Mouse (Mus musculus) bone marrow, adult 2 months (tissue): ENCODE measurements around the gene Vsnl1. TPM values are rescaled to one million over a fixed set of nuclear protein-coding genes. Genes with fewer than 3 reads are reported as not detected.

Experiments
- H3K27ac ChIP-seq: fragments of 200-500 bp; 2 replicates; pipeline ENCODE4 v1.5.1; 2012; ENCODE audit warnings: low read depth, mild to moderate bottlenecking, control low read depth, inconsistent platforms, low read length; ENCODE audit not compliant: control insufficient read depth, poor library complexity, insufficient read depth
- H3K4me1 ChIP-seq: fragments of 200-500 bp; 2 replicates; pipeline ENCODE4 v1.6.1; 2011; ENCODE audit warnings: low read length; ENCODE audit not compliant: control insufficient read depth, insufficient read depth
- H3K4me3 ChIP-seq: fragments of 200-500 bp; replicated peaks from 2 replicates; pipeline ENCODE3; 2011; ENCODE audit warnings: mild to moderate bottlenecking, low read depth, low read length, control low read depth; ENCODE audit not compliant: control insufficient read depth
- CTCF ChIP-seq: fragments of 200-500 bp; IDR thresholded peaks from 2 replicates; pipeline ENCODE4 v1.5.1; 2011; ENCODE audit warnings: low read length, control low read depth; ENCODE audit not compliant: control insufficient read depth, insufficient read depth
- POLR2A ChIP-seq: fragments of 200-500 bp; IDR thresholded peaks from 2 replicates; pipeline ENCODE4 v1.6.1; 2011; ENCODE audit warnings: low read depth, mild to moderate bottlenecking, control low read depth, low read length, borderline replicate concordance; ENCODE audit not compliant: control insufficient read depth
- WGBS: fragments of 180-500 bp; shearing (Covaris S2); methylation state at CpG from one replicate; pipeline ENCODE4 v1.1.7; 2018; 5-methylcytosine and 5-hydroxymethylcytosine counted together
- polyA plus RNA-seq: library from polyadenylated mRNA; stranded (reverse); fragments of >200 nt; gene quantifications from 2 replicates; pipeline ENCODE4 v1.2.4, GENCODE M21; 2011; ENCODE audit warnings: low replicate concordance; ENCODE audit not compliant: missing spikeins, insufficient read depth, insufficient read length

Vsnl1 gene
- polyA plus RNA-seq, 1 experiment: 2.7 TPM

DNA sequence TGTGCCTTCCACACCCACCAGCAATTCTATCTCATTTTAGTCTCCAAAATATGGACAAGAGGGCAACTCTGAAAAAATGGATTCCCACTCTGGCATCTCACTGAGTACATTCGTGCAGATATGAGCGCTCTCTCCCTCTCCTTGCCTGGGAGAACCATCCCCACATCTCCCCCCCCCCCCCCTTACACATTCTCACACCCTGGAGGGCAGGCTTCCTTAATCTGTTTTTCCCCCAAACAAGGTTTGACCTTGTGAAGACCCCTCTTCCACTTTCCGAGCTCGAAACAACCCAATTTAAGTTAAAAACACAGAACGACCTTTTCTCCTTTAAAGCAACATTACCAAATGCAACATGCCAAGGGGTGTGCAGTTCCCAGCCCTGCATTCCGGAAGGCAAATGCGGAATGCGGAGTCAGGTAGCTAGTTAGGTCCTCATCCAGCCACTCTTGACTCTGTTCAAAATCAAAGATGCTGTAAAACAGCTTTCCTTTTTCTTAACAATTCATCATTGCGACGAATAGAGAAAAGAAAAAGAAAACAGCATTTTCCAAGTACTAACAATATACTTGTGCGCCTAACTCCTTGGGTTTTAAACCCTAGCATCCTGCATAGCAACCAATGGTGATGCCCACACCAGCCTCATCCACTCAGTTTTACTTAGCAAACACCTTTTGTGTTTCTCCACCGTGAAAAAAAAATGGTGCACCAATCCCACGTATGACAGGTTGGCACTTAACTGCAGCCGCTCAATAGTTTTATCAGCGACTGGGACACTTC lies 979 bp downstream of the Vsnl1 start:
- H3K4me1 ChIP-seq: no peaks in the 10 kb centered on the region
- WGBS: 14% methylated on average over 15 of the region's 15 CpGs
- no peak for TF ChIP-seq POLR2A
- TF ChIP-seq CTCF: no peak
- no peak overlapping the region for H3K27ac ChIP-seq
- H3K4me3 ChIP-seq: no peak overlapping the region

DNA sequence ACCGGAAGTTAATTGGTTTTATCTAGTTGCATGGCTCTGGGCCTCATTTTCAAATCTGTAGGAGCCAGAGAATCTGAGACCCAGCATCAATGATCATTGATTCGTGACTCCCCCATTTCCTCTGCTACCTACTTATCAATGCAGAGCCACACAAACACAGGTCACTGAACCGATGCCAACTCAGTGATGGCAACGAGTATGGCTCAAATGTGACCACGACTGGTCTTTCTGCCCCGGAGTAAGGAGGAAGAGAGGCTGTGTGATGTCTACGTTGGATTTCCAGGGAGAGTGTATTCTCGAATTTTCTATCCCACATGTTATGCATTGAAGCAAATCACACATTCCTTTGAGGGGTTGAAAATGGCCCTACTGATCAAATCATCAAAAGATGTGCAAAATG lies 2.0 kb downstream of the Vsnl1 start:
- Histone ChIP-seq H3K27ac (no peak overlapping the region), H3K4me1 (no peaks in the 10 kb centered on the region), H3K4me3 (no peak overlapping the region)
- TF ChIP-seq POLR2A (no peak), CTCF (no peak)
- 68% methylated on average over 8 of the region's 8 CpGs for WGBS

DNA sequence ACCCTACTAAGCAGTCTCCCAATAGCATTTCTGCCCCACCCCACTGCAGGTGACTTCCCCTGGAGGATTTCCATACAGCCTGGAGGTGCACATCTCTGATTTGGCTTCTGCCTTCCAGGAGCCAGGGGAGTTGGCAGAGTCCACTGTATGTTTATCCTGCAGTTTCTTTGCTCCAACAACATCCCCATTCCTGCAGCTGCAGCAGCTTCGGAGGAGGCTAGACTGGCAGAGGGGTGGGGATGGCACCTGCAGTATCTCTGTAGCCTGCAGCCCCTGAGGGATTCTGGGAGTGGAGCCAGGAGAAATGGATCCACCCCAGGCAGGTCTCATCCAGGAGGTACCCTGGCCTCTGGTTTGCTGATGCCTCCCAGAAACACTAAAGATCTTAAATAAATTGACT lies 2.7 kb downstream of the Vsnl1 start:
- no peaks in the 10 kb centered on the region for H3K4me1 ChIP-seq
- no peak overlapping the region for H3K4me3 ChIP-seq
- no peak for TF ChIP-seq CTCF
- no peak for TF ChIP-seq POLR2A
- no peak overlapping the region for H3K27ac ChIP-seq
- 62% methylated on average over 1 of the region's 1 CpGs for WGBS

DNA sequence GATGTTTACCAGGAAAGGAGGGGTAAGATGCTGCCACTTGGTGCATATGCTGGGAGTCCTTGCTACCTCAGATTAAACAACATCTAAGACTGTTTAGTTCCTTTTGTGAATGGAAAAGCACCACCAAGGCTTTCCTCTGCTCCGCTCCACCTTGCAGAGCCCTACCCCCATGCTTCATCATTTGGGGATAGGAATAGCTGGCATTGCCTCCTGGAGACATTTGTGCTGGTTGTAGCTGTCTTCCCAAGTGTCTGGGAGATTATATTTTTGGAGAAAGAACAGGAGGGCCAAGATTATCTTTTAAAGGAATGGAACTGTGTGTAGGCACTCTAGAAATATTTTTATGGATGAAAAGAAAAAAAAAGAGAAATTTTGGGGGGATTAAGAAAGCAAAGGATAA lies 3.3 kb downstream of the Vsnl1 start:
- H3K27ac ChIP-seq: no peak overlapping the region
- no peak for TF ChIP-seq POLR2A
- no peak overlapping the region for H3K4me3 ChIP-seq
- 70% methylated on average over 1 of the region's 1 CpGs for WGBS
- H3K4me1 ChIP-seq: no peaks in the 10 kb centered on the region

DNA sequence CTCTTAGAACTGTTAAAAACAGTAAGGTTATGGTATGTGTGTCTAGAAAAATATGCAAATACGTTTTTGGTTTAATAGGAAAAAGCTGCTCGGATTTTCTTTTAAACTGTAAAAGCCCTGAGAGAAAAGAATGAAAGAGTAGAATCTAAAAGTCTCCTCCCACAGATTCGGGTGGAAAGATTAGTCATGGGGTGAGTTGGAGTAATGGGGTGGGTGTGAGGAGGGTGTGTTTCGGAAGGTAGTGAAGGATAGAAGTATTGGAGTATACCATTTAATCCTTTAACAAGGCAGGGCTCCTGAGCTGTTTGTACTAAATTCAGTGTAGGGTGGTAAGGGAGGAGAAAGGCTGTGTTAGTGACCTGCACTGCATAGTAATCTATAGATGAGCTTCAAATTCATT lies 9.0 kb downstream of the Vsnl1 start:
- TF ChIP-seq CTCF (no peak), POLR2A (no peak)
- H3K27ac ChIP-seq: no peak overlapping the region
- no peaks in the 10 kb centered on the region for H3K4me1 ChIP-seq
- whole genome bisulfite sequencing: 73% methylated on average over 4 of the region's 4 CpGs
- no peak overlapping the region for H3K4me3 ChIP-seq

DNA sequence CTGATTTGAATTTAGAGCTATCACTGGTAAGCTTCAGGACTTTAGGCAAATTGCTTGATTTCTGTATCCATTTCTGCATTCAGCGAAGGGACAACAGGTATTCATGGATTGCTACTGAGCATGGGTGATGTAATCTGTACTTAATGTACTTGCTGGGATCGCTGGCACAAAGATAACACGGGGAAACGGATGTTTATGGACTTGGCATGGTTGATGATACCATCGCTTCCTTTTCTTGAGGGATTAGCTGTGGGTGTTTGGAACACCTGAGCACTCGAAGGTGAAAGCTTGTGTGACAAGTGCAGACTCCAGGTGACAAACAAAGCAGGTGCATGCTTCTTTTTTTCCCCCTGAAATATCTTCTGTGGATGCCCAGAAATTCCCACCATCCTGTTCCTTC lies 18.3 kb downstream of the Vsnl1 start:
- Histone ChIP-seq H3K4me1 (no peaks in the 10 kb centered on the region), H3K27ac (no peak overlapping the region), H3K4me3 (no peak overlapping the region)
- 76% methylated on average over 6 of the region's 6 CpGs for WGBS
- TF ChIP-seq CTCF: no peak

DNA sequence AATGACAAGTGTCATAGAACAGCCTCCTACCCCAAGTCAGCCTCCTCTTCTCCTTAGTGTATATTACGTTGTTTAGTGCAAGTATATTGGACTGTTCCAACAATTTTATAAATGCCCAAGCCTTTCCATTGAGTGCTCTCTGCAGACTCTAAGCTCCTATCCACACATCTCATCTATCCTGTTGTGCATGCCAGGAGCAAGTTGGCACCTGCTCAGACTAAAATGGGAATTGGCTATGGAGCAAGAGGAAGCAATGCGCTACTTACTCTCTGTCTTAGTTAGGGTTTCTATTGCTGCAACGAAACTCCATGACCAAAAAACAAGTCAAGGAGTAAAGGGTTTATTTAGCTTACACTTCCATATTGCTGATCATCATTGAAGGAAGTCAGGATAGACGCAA lies 28.7 kb downstream of the Vsnl1 start:
- WGBS: 79% methylated on average over 4 of the region's 4 CpGs
- Histone ChIP-seq H3K4me3 (no peak overlapping the region), H3K4me1 (no peaks in the 10 kb centered on the region), H3K27ac (no peak overlapping the region)
- TF ChIP-seq CTCF (no peak), POLR2A (no peak)

DNA sequence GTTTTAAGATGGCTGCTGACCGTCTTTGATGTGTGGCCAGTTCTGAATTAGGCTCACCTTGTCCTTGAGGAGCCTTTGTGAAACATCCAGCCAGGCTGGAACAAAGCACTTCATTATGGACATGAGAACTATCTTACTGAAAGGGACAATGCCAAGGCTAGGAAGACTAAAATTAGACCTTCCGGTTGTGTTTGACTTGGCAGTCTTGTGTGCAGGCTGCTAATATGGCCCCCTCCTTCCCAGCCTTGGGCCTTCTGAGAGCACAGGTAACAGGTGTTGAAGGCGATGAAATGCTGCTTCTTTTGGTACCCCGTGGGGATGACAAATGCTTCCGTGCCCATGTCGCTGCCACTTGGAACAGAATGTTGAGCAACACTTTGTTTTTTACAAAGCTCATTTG lies 37.6 kb downstream of the Vsnl1 start:
- Histone ChIP-seq H3K27ac (no peak overlapping the region), H3K4me1 (no peaks in the 10 kb centered on the region), H3K4me3 (no peak overlapping the region)
- WGBS: 73% methylated on average over 6 of the region's 6 CpGs
- TF ChIP-seq CTCF (no peak), POLR2A (no peak)

DNA sequence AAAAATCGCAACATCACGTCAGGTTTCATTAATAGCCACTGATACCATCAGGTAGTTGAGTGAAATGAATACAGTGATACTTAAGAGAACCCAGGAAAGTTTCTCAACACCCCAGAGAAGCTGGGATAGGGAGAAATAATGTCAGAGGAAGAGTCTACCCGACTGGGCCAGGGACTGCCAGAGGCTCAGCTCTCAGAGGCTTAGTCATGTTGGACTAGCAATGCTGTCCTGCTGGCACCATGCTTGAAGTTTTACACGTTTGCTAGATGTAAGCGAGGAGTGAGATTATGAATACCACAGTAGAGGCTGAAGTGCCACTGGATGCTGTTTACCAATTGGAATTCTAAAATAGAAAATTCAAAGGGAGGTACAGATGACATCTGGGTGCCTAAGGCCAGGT lies 39.4 kb downstream of the Vsnl1 start:
- Histone ChIP-seq H3K4me3 (no peak overlapping the region), H3K4me1 (no peaks in the 10 kb centered on the region), H3K27ac (no peak overlapping the region)
- TF ChIP-seq CTCF: no peak
- no peak for TF ChIP-seq POLR2A
- 77% methylated on average over 5 of the region's 5 CpGs for WGBS
